Mouse (Mus musculus): ENCODE data around the gene Rpl9-ps1. TPM values are rescaled to one million over a fixed set of nuclear protein-coding genes. Genes with fewer than 3 reads are reported as not detected.

Rpl9-ps1 gene
- not detected for total RNA-seq (2021)
- long read RNA-seq: 0 reads

GRCm38 (mm10) chr11:83645521-83645920 lies at the start of gene Rpl9-ps1:
Gene Rpl9-ps1, minus strand, starts transcription at chr11:83645621.
- no peak for DNase-seq (ENCODE audit: low spot score in 2 of 2)

- DNase-seq (ENCODE audit: low spot score in 2 of 2): no peak
These were observed 46.6 kb upstream of the Rpl9-ps1 start for GRCm38 (mm10) chr11:83692008-83692407.

- no peak for DNase-seq (ENCODE audit: low spot score in 2 of 2)
These were observed 44.5 kb upstream of the Rpl9-ps1 start for GRCm38 (mm10) chr11:83689918-83690317.

DNA sequence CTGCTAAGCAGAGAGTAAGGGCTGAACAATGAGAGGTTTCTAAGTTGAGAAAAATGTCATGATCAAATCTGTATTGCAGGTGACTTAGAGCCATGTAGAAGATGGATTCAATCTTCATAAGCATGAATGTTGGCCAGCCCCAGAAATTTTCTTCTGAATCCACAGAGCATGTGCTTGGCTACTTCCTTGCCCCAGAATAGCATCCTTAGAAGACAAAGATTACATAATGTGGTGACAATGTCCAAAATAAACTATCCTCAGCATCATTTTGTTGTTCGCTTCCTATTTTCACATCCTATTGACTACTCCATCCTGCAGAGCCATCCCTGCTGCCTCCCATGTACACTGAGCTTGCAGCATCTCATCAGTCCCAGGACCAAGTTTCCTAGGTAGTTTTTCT lies 30.2 kb upstream of the Rpl9-ps1 start:
- DNase-seq (ENCODE audit: low spot score in 2 of 2): no peak

DNA sequence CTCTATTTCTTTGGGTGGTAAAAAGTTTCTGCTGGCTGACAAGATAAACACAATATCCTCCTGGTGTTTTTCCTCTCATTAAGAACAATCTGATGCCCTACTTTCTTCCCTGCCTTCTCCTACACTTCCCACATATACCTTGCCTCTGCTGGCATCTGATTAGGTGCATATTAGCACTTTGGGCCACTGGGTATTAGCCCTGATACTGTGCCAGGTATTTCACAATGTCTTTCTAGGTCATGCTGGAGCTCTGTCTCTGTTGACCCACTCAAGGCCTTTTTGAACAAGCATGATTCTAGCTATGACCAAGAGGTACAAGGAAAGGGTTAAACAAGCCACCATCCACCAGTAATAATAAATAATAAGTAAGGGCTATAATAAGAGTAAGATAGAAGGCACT lies 26.3 kb upstream of the Rpl9-ps1 start:
- DNase-seq (ENCODE audit: low spot score in 2 of 2): no peak

GRCm38 (mm10) chr11:83663532-83663931 lies 18.1 kb upstream of the Rpl9-ps1 start:
- DNase-seq (ENCODE audit: low spot score in 2 of 2): no peak

DNA sequence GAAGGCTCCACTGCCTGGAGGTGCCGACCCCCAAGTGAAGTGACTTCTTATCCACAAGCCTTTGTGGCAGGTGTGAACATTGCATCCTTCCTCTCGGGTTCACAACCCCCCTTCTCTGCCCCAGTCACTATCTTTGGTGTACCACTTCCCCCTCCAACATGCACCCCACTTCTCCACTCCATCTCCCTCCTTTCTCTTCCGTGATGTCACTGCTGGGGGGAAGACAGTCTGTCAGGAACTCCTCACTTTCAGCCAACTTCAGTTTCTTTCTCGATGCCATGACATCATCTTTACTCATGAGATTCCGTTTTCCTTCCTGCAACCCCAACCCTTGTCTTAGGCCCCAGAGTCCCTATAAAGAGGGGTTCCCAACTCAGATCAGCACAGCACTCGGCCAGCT lies 16.8 kb upstream of the Rpl9-ps1 start, which contains the start of gene Ccl4:
Ccl4 (plus strand) TSS at position 381 of the 400 bp plus-strand sequence.
- DNase-seq (ENCODE audit: low spot score in 2 of 2): no peak

GRCm38 (mm10) chr11:83658797-83659196 lies 13.4 kb upstream of the Rpl9-ps1 start:
- no peak for DNase-seq (ENCODE audit: low spot score in 2 of 2)

- DNase-seq (ENCODE audit: low spot score in 2 of 2): no peak
These were observed 12.1 kb upstream of the Rpl9-ps1 start for GRCm38 (mm10) chr11:83657508-83657907.

GRCm38 (mm10) chr11:83654606-83655005 lies 9.2 kb upstream of the Rpl9-ps1 start:
- DNase-seq (ENCODE audit: low spot score in 2 of 2): no peak

DNA sequence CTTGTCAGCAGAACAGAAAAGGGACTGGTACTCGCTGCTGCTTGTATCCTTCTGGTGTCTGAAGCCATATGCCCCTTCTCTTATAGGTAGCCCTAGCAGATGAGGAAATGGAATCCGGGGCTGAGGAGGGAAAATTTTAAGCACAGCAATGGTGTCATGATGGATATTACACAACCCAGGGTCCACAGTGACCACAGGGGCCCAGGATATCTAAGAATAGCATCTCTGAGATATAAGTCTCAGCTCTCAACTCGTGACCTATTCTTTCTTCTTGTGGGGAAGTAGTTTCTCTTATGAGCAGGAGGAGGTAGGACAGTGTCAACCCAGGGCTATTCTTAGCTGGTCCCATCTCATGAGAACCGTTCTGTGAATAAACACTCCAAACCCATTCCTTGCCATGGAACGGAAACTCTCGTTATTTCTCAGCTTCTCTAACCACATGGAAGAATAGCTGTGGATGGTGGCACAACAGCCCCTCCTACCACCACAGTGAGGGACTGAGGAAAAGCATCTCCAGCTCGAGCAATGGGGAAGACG lies 4.0 kb upstream of the Rpl9-ps1 start, which contains the start of gene Ccl3:
Ccl3 (minus strand) TSS at position 51 of the 537 bp plus-strand sequence.
- DNase-seq (ENCODE audit: low spot score in 2 of 2): no peak

DNA sequence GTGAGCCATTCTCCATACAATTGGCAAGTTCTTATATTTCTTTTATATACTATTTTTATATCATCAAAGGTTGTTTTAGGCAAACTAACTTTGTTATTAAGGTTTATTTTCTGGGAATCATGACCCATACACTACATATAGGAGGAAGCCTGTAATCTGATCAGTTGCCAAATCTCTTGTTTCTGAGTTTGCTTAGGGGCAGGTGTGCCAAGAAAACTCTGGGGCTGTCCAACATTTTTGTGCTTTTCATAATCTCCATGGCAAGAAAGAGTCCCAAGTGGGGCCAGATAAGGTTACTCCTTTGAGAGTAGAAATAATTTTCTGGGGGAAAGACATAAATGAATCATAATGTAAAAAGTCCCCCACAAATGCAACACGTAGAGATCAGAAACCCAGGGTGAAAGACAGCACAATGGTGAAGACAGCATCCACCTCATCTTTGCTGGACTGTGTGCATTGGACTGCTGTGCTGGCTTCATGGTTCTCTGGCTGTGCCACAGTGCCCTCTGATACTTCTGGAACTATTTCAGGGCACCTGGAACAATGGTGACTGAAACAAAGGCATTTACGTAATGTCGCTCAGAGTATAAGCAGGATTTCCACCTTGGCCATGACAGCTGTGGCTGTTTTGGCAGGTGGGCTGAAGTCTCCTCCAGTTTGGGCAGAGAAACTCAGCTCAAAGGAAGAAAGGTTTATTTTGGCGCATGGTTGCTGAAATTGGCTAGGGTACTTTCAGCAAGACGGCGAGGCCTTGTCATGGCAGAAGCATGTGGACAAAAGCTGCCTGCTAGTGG lies 1.1 kb upstream of the Rpl9-ps1 start:
- DNase-seq (ENCODE audit: low spot score in 2 of 2): no peak

GRCm38 (mm10) chr11:83641216-83641615 lies 4.2 kb downstream of the Rpl9-ps1 start:
- no peak for DNase-seq (ENCODE audit: low spot score in 2 of 2)

GRCm38 (mm10) chr11:83640141-83640540 lies 5.3 kb downstream of the Rpl9-ps1 start:
- no peak for DNase-seq (ENCODE audit: low spot score in 2 of 2)

DNA sequence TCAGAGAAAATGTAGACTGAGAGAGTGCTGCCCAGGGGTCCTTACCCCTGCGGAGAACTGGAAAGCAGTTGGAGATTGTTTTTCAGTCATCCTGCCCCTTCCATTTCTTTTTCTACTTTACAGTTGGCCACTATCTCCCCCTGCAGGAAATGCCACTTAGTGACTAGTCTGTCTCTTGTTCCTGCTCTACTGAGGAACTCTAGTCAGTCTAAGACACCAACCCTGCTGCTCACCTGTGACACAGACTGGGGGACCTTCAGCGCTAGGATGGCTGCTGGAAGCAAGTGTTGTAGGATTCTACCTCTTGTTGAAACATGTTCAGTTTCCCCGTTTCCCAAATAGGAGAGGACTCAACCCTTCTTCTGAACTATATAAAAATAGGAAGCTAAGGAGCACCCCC lies 5.9 kb downstream of the Rpl9-ps1 start:
- DNase-seq (ENCODE audit: low spot score in 2 of 2): no peak

- DNase-seq (ENCODE audit: low spot score in 2 of 2): no peak
These were observed 6.5 kb downstream of the Rpl9-ps1 start for GRCm38 (mm10) chr11:83638934-83639333.

DNA sequence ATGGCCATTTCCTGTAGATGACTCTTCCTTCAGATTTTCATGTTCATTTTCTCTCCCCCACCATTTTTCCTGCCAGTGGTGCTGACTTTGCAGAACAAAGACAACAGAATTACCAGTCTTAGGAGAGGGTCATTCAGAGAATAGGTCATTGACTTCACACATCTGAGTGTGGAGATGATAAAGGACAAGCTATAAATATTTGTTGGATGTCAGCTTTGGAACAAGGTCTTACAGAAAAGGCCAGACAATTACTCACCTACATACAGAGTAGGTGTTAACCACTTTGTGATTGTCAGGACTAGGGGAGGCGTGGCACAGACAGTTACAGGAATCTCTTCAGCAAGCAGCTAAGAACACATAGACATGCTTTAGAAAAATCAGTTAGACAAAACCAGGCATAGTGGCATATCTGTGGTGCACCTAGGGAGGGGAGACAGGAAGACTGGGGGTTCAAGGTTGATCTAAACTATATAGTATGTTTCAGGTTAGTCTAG lies 8.6 kb downstream of the Rpl9-ps1 start:
- DNase-seq (ENCODE audit: low spot score in 2 of 2): no peak

GRCm38 (mm10) chr11:83634898-83635297 lies 10.5 kb downstream of the Rpl9-ps1 start:
- no peak for DNase-seq (ENCODE audit: low spot score in 2 of 2)

DNA sequence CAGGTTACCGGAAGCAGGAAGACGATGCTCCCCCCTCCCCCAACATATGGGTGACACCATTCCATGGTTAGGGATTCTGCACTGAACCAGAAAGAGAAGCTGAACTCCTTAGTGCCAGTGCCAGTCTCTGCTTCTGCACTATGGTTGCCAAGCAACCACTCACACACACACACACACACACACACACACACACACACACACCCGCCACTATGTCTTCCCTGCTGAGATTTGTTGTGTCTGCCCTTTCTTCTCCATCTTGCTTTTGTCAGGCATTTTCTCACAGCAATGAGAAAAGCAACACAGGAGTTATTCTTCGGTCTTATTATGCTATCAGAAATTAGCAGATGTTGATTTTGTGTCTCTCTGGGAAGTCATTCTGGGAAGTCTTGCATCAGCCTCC lies 11.0 kb downstream of the Rpl9-ps1 start:
- no peak for DNase-seq (ENCODE audit: low spot score in 2 of 2)

- peak; percentile 13 for DNase-seq (ENCODE audit: low spot score in 2 of 2)
These were observed 12.7 kb downstream of the Rpl9-ps1 start for GRCm38 (mm10) chr11:83632744-83633143.

DNA sequence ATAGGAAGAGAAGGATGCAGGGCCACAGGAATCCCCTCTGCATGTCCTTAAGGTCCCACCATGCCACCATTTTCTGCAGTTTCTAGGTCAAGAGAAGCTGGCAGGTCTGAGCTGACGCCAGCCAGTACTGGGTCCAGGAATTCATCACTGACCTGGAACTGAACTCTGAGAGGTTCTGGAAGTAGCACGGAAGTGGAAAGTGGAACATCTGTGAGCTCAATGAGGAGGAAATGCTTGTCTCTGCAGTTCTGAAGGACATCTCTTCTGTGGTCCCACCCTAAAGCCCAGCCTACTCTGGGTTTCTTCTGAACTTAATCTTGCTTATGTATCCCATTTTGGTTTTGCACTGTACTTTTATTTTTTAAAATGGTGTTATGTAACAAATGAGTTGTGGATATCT lies 14.4 kb downstream of the Rpl9-ps1 start:
- DNase-seq (ENCODE audit: low spot score in 2 of 2): no peak

GRCm38 (mm10) chr11:83630630-83631029 lies 14.8 kb downstream of the Rpl9-ps1 start:
- no peak for DNase-seq (ENCODE audit: low spot score in 2 of 2)

DNA sequence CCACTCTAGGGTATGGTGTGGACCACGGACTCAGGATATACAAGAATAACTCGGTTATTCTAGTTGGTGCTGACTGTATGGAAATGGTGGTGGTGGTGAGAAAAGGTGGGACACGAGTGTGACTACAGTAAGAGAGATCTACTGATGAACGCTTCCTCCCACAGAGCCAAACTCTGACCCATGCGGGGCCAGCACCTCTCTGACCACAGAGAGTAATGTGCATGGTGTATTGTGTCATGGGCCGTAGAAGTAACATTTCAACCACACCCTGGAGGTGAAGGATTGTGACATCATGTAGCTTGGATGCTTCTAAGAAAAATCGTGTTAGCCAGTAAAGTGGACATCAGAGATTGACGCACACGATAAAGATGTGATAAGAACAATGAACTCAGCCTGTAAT lies 16.6 kb downstream of the Rpl9-ps1 start:
- no peak for DNase-seq (ENCODE audit: low spot score in 2 of 2)
